Mouse (Mus musculus) cerebellum, postnatal 25 days (tissue): ENCODE data around the gene Copb1.
"Not testable (repeated sequence)": the region's sequence is repeated elsewhere in the genome, so short reads cannot be mapped to it uniquely, and the experiment has no call there.

Experiments used
- DNase-seq, 2 experiments: peaks; one replicate each; pipeline ENCODE4 v3.0.0; 2021; ENCODE audit warnings: mixed read lengths in 2 of 2

The Copb1 gene

DNA sequence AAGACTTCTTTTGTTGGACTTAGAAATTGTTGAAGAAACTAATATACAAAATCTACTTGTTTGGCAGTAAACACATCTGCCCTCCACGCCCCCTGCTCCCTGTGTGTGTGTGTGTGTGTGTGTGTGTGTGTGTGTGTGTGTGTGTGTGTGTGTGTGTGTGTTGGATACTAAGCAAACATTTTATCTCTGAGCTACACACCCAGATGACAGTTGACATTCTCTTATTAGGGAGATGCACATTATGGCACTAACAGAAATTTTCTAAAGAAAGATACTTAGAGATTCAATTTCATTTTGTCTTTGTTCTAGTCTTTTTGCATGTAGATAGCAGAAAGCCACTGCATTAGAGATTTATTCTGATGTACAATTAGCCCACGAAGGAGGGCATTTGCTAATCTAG, 37.6 kb downstream of the Copb1 start:
- no peak for DNase-seq

DNA sequence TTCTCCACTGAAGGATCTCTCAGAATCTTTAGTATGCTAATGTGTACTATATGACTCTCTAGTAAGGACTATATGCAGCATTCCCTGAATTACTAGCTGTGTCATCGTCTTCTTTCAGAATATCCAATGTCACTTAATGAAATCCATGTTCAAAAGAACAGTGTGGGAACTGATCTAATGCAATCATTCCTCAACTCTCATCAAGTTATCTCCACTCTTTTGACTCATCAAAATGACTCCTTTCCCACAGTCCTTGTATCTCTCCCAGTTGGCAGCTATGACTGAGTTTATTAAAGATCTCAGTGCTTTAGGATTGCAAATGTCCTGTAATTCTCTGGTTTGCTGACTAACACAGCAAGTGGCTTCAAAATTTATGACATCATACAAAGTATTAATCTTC, 40.1 kb downstream of the Copb1 start:
- no peak for DNase-seq

DNA sequence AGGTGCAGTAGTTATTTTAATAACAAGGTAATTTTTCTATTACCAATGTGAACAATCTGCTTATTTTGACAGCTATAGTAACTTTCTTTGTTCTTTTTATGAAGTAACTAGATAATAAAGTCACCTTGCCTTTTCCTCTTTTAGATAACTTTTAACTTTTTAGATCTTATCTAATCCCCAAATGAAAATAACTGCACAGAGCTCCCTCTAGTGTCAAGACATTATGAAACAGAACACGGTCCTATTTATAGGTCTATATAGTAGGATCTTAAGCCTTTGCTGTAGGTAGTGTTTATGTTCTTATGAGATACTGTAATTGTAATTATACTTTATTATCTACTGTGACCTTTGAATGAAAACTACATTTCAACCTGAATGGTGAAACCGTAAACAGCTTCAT, 41.0 kb downstream of the Copb1 start:
- no peak for DNase-seq

DNA sequence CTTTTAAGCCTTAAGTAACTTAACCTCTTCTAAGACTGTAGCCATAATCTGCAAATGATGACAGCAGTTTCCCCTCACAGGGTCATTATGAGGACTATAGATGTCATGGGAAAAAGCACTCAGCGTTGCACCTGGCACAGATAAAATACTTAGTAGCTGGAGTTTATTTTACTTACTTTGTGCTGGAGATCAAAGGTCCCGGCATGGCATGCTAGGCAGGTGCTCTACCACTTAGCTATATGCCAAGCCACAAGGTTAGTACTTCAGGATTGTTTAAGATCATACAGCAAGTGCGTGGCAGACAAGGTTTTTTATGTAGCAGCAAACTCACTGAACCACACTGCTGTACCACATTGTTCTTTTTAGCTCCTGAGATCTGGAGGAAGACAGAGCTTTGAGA, 43.9 kb downstream of the Copb1 start:
- no peak for DNase-seq

DNA sequence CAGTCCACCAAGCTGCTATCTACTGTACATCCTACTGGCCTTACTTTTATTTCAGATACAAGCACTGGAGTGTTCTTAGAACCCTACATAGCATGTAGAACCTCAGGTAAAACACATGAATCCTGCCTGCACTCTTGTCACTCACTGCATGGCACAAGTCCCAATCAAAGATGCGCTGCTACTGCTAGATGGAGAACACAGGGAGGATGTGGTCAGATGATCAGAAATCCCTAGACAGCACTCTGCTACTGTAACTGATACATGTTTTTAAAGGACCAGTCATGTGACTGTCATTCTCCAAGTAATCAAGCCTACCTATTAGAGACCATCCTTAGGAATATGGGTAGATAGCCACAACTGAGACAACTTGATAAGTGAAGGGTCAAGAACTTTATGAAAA, 44.7 kb downstream of the Copb1 start:
- DNase-seq: no peak

DNA sequence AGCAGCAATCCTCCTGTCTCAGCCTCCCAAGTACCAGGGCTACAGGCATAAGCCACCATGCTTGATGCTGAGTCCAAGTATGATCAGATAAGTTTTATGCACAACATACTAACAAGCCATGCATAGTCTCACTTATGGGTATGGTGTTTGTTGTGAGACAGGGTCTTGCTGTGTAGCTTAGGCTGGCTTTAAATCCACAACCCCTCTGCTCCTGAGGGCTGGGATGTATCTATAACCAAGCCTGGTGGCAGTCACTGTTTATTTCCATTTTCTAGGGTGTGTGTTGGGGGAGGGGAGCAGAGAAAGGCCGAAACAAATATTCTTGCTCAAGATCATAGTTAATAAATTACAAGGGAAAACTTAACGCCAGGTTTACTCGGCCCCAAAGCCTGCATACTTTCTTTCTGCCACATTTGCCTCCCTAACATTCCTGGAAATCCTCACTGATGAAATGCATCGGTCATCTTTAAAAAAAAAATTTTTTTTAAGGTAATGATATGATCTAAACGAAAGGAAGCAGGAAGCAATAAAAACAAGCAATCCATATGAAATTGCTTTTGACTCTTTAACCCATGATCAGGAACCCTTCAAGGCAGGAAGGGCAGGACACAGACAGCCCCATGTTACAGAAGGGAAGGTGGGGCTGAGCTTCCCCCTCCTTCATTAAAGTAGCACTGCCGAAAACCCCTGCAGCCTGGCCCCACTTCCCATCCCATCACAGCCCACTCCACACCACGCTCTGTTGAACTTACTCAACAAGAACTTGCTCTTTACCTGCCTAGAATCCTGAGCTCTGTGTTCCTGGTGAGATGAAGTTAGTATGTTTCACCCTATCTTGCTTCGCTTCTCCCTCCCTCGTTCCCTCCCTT, 50.8 kb downstream of the Copb1 start:
- DNase-seq: no peak

DNA sequence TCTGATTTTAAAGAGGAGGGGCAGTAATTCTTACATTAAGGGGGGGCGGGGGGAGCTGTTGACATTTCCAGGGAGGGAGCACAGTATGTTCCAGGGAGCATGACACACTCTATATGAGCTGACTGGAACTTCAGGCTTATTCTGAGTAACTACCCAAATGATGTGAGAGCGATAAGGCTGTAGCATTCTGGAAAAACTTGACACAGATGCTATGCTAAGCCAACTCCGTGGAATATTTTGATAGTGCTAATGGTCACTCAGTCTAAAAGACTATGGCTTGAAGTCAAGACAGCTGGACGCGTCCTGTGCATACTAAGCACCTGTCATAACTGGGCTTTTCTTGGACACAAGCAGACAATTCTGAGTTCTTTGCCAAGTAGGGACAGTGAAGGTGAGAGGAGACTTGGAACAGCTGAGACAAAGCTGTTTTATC, 51.5 kb downstream of the Copb1 start:
- DNase-seq: no peak

DNA sequence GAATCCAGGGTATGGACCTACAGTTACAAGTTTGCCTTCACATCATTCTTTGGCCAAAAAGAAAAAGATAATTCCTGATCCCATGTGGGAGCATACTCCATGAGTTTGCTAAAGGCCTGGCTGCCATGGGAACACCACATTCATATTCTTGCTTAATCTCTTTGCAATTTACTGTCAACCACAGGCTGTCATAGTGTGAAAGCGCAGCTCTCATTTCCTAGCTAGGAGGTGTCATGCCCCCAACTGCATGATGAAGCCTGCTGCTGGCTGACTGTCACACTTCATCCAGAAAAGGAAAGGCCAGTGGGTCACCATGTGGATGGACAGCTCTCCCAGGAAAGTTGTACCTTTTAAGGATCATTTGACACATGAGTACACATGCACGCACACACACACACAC, 53.9 kb downstream of the Copb1 start:
- no peak for DNase-seq

DNA sequence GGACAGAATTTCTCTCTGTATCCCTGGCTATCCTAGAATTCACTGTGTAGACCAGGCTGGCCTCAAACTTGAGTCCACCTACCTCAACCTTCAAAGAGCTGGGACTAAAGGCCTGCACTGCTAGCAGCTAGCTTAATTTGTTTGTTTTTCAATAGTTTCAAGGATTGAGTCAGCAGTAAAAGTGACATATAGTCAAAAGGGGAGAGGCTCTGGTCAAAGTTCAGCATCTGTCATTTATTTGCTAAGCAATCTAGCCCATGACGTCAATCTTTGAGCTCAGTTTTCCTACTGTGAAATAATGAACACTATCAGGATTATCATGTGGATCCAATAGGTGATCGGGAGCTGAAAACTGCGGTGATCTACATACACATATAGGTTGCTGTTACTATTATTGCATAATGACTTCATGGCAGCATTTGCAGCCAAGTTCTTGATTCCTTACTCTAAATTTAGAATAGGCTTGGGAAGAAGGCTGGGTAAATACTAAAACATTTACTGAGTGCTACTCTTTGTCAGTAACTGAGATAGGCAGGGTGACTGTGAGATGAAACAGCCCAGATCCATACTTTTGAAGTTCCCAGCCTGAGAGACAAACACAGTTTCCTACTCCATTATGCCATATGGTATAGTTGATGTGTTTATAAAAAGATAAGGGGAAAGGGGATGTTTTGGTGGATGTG, 54.9 kb downstream of the Copb1 start:
- DNase-seq: no peak

DNA sequence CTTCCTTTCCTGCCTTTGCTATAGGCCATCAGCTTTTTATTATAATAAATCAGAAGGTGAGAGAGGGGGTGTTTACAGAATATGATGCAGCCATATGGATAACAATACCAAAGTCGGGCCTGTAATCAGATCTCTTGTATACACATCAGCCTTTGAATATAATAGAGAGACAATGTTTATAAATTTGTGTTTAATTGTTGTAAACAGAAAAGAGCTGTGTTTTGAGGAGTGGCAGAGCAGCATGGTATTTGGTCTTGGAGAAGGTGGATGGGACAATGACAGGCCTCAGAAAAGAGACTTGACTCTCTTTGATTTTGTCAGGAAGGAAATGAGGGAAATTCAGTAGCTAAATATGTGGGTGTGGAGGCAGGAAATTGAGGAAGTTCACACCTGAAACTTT, 56.3 kb downstream of the Copb1 start:
- DNase-seq: no peak

DNA sequence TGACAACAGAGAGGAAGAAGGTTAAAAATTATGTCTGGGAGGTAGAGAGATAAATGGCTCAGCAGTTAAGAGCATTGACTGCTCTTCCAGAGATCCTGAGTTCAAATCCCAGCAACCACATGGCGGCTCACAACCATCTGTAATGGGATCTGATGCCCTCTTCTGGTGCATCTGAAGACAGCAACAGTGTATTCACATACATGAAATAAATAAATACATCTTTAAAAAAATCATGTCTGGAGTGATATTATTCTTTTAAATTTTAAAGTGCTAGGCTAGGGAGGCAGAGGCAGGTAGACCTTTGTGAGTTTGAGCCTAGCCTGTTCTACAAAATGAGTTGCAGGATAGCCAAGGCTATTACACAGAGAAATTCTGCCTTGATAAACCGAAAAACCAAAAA, 57.9 kb downstream of the Copb1 start:
- not testable (repeated sequence) for DNase-seq

DNA sequence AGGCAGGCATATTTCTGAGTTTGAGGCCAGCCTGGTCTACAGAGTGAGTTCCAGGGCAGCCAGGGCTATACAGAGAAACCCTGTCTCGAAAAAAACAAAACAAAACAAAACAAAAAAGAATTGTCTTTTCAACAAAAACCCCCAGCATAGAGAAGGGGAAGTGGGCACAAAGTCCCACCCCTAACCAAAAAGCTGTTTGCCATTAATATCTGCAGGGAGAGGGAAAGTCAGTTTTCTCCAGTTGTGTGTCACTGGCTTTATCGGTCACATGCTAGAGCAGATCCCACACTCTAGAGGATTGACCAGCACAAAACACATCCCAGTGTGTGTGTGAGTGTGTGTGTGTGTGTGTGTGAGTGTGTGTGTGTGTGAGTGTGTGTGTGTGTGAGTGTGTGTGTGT, 59.7 kb downstream of the Copb1 start:
- not testable (repeated sequence) for DNase-seq

DNA sequence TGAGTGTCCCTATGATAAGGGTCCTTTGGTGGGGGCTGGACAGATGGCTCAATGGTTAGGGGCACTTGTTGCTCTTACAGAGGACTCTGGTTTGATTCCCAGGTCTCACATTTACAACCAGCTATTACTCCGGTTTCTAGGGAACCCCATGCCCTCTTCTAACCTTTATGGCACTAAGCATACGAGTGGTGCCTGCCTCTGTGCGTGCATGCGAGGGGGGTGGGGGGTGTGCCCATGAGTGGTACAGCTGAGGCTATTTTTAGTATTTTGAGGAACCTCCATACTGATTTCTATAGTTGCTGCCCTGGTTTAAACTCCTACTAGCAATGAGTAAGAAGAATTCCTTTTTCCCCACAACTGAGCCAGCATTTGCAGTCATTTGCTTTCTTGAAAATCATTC, 60.3 kb downstream of the Copb1 start:
- no peak for DNase-seq

DNA sequence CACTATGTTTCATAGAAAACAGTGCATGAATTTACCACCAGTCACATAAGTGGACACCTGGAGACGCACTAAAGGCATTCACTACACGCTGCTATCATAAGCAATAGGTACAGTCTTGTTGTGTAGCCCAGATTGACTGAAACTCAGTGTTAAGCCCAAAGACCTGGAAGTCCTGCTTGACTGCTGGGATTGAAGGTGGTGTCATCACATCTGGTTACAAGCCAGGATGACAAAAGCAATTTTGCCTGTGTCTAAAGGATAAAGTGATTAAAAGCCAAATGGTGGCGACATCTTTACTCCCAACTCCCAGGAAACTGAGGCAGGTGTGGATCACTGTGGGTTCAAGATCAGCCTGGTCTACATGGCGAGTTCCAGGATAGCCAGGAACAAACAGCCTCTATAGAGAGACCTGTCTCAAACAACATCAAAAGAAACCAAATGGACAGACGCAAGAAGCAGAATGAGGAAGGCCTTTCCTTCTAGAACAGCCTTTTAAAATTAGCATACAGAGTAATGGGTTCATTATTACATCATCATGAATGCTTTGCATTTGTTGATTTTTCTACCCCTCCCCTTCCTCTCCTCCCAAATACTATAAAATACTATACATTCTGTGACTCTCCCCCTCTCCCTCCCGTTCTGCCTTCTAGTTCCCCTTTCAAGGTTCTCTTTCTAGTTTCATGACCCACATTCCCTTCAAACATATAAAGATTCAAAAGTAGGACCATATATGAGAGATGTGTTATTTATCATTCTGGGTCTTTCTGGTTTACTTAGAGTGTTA, 61.0 kb downstream of the Copb1 start:
- no peak for DNase-seq

DNA sequence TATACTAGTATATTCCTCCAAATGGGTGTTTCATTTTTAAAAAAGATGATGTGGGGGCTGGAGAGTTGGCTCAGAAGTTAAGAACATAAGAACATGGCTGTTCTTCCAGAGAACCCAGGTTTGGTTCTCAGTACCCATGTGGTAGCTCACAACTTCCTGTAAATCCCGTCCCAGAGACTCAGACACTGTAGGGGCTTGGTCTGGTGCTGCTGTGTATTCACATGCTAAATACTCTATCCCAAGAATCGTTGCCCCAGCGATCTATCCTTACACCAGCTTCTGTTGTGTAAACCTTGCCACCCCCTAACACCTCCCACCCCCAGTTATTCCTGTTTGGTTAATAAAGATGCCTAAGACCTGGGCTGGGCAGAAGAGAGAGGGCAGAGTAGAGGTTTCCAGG, 61.9 kb downstream of the Copb1 start:
- no peak for DNase-seq

DNA sequence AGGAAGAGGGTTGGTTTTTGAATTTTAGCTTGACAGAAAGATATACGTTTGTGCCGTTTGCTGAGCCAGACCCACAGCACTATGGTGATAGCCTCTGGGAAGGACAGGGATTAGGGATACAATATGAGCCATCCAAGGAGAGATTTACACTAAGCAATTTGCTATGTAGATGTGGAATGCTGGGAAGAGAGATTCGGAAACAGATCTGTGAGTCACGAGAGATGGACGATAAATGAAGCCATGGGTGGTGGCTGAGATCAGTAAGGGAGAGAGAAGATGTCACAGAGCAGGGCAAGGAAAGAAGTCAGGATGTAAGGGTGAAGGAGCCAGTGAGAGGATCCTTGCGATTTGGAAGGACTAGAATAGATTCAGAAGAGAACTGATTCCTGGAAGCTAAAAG, 71.1 kb downstream of the Copb1 start:
- DNase-seq: no peak

DNA sequence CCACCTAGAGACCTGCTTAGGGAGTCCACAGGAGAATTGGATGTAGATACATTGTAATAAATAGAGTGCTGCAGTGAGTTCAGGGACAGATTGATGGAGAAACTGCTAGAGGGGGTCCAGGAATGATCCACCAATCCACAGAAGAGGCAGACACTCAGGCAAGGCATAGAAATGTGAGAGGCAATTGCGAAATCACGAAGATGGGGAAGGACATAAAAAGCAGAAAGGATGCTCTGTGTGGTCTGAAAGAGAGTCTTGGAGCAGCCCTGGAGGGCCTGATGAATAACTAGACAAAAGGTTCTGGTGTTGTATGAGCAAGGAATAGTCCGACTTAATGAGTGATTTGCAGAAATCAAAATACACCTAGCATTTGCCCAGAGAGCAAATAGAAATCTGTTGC, 71.8 kb downstream of the Copb1 start:
- DNase-seq: no peak

DNA sequence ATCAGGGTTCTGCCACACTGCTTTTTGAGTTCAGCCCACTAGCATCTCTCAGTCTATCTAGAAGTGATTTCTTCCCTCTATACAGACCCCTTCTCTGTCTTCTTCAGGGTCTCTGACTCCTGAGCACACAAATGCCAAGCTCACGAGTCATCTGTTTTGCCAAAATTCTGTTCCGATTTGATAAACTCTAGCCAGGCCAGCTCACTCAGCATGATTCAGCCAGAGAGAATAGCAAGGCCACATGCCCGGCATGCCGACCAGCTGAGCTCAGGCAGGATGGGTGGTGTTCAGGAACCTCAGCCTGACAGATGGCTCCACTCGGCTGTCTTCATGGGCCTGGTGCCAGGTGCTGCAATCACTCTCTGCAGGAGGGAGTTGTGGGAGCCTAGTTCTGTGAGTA, 73.1 kb downstream of the Copb1 start:
- DNase-seq: peak; percentile 89 to 93

DNA sequence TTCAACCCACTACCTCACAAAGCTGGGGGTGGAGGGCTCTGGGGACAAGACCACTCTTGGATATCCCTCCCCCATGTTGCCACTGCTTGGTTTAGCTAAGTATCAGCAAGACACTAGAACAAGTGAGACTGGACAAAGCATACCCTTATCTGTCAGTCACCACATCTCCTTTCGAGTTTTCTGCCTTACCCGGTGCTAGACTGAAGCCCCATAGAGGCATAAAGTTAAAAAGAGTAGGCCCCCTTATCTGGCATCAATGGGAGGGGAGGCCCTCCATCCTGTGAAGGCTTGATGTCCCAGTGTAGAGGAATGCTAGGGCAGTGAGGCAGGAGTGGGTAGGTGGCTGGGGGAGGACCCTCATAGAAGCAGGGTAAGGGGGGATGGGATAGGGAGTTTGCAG, 77.9 kb downstream of the Copb1 start:
- DNase-seq: no peak

DNA sequence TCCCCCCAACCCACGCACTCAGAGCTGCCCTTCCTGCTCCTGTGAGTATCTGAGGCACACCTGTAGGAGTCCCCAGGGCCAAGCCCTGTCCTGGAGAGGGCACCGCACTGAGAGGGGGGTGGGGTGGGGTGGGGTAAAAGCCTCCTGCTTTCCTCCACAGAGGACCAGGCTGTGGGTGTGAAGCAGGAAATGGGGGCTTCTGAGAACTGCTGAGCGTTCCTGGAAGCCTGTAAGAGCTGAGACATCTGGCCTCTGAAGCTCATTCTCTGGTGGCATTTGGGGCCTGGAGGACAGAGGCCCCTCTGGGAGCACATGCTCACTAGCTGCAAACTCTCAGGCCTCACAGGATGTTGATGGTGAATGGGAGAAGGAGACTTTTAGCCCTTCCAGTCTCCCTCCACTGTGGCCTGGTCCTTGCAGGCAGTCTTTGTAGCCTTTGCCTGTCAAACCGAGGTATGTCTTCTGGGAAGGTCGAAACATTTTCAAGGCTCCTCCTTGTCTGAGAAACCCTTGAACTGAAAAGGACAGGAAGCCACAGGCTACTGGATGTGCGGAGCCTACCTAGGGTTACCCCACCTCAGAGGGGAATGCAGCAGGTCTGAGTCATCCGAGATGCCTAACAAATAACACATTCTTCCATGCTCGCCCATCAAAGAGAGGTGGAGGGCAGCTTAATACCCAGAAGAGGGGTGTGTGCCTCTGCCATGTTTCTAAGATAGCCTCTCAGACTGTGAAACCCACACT, 83.0 kb downstream of the Copb1 start:
- no peak for DNase-seq

DNA sequence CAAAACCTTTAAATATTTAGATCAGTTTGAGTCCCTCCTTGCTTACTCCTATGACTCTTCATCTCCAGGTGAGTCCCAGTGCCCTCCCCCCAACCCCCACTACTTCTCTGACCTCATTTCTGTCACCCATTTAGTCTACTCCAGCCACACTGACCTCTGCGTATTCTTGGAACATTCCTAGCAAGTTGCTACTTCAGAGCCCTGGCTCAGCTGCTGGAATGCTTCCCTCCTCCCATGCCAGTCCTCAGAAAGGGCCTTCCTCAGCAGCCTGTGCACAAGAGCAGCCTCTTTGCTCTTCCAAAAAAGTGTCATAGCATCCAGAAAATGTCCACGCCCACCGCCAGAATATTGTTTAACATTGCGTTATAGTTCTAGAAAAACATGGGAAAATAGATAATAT, 84.5 kb downstream of the Copb1 start:
- no peak for DNase-seq

DNA sequence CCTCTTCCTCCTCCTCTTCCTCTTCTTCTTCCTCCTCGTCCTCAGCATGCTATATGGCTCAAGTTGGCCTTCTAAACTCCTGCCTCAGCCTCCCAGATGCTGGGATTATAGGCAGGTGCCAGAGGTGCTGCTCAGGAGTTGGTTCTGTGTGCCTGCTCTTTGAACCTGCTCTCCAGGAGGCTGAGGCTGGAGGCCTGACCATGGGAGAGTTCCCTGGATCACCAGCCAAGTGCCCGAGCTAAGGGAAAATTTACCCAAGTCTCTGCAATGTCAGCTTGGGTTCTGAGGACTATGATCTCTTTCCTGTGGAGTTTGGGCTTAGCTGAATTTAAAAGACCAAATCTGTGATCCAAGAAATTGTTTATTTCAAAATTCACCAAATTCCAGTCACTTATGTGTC, 85.1 kb downstream of the Copb1 start:
- DNase-seq: no peak
